In the genomic region with DNA sequence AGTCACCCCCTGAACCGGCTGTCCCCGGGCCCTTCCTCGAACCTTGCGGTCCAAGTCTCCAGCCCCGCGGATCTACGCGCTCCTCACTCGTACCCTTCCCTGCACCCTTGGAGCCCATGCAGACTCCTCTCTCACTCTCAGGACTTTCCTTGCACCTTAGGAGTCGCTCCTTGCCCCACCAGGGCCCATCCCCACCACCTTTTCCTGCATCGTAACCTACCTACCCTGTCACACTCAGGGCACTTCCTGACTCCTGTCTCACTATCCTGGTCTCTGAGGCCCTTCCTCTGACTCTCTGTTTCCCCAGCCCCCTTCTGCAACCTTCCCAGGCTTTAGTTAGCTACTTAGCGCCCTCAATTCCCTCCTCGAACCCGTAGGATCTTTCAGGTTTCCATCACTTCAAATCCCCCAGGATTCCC, we compare ENCODE assay signal across 9 mouse cellular contexts. TPM values are rescaled to one million over a fixed set of nuclear protein-coding genes. Genes with fewer than 3 reads are reported as not detected.
A peak's percentile ranks its signal among the peaks of the same experiment; 100 is the strongest.
DNase-seq lines count a peak whose midpoint lies in the region; ATAC-seq and TF ChIP-seq lines count a peak whose summit lies in the region.
"Had no signal": no experiment of that assay in that cellular context is flagged by ENCODE, and none has a peak within 500 bp of the region (broad histone marks: within the 10 kb centered on the region; RNA-seq: fewer than 3 reads in every experiment).

No protein-coding gene starts in this region.

- H3K4me1 ChIP-seq in kidney, adult 2 months (ENCODE audit: control insufficient read depth, insufficient read depth, low read length) = peaks cover 8% of the 10 kb centered on the region; the same call in 1 of the 2 replicates
- H3K4me1 ChIP-seq in bone marrow, adult 2 months (ENCODE audit: control insufficient read depth, insufficient read depth, low read length) = peaks cover 2% of the 10 kb centered on the region; the same call in 1 of the 2 replicates
- peaks cover 39% of the 10 kb centered on the region for H3K4me1 ChIP-seq in hindbrain, embryonic 10.5 days (replicated peaks)
- peaks cover 39% of the 10 kb centered on the region for H3K4me1 ChIP-seq in midbrain, embryonic 12.5 days

- H3K36me3 ChIP-seq in kidney, adult 2 months (ENCODE audit: control insufficient read depth, insufficient read depth, low read length) = no peaks in the 10 kb centered on the region; the same call in 1 of the 2 replicates
- H3K36me3 ChIP-seq in hindbrain, embryonic 10.5 days = peaks cover 34% of the 10 kb centered on the region
- H3K36me3 ChIP-seq in midbrain, embryonic 12.5 days = peaks cover 19% of the 10 kb centered on the region

- TF ChIP-seq POLR2A in kidney, adult 2 months (IDR thresholded peaks at IDR 0.05; ENCODE audit: low read depth, low read length) = no peak
- TF ChIP-seq POLR2A in bone marrow, adult 2 months (IDR thresholded peaks at IDR 0.05; ENCODE audit: borderline replicate concordance, control insufficient read depth, low read depth, low read length) = no peak

- no peaks in the 10 kb centered on the region for H3K9me3 ChIP-seq in hindbrain, embryonic 10.5 days
- H3K9me3 ChIP-seq in midbrain, embryonic 12.5 days = no peaks in the 10 kb centered on the region

- no peak for TF ChIP-seq CTCF in kidney, adult 2 months (conservative IDR thresholded peaks at IDR 0.05; ENCODE audit: insufficient read depth, insufficient read length, low read depth, low read length)
- no peak for TF ChIP-seq CTCF in bone marrow, adult 2 months (IDR thresholded peaks at IDR 0.05; ENCODE audit: control insufficient read depth, insufficient read depth, low read length)

- no peak for DNase-seq in kidney, adult 2 months
- no peak for DNase-seq in kidney, postnatal 25 days
- DNase-seq in hindbrain, embryonic 10.5 days (ENCODE audit: low spot score) = no peak
- DNase-seq in left cerebral cortex, postnatal 25 days (ENCODE audit: low spot score in 2 of 2) = no peak
- no peak for DNase-seq in yolk sac, embryonic 10.5 days (ENCODE audit: low spot score)
- no peak for DNase-seq in kidney, adult 11 months

- peak overlapping the region; percentile 90 for H3K4me3 ChIP-seq in kidney, adult 2 months (ENCODE audit: insufficient read depth, low read depth, low read length)
- H3K4me3 ChIP-seq in bone marrow, adult 2 months (replicated peaks; ENCODE audit: control insufficient read depth, low read depth, low read length) = peak overlapping the region; percentile 79
- peak overlapping the region; percentile 79 for H3K4me3 ChIP-seq in hindbrain, embryonic 10.5 days
- H3K4me3 ChIP-seq in midbrain, embryonic 12.5 days = peak overlapping the region; percentile 77

- under 1% methylated on average over 14 of the region's 14 CpGs for WGBS in kidney, adult 2 months
- WGBS in bone marrow, adult 2 months = 0% methylated on average over 14 of the region's 14 CpGs
- WGBS in hindbrain, embryonic 10.5 days = under 1% methylated on average over 14 of the region's 14 CpGs
- WGBS in midbrain, embryonic 12.5 days = under 1% methylated on average over 14 of the region's 14 CpGs

- H3K9ac ChIP-seq in midbrain, embryonic 12.5 days (replicated peaks) = peak overlapping the region; percentile 89

- H3K4me2 ChIP-seq in midbrain, embryonic 12.5 days (replicated peaks) = peak overlapping the region; percentile 93

- H3K27me3 ChIP-seq in kidney, adult 2 months (replicated peaks; ENCODE audit: control insufficient read depth, insufficient read depth, low read length) = no peaks in the 10 kb centered on the region
- no peaks in the 10 kb centered on the region for H3K27me3 ChIP-seq in hindbrain, embryonic 10.5 days (ENCODE audit: insufficient read depth, poor library complexity, severe bottlenecking)
- peaks cover 3% of the 10 kb centered on the region; the same call in 1 of the 2 replicates for H3K27me3 ChIP-seq in midbrain, embryonic 12.5 days

- intact Hi-C loops in left cerebral cortex, postnatal 25 days (cut with DNase I) = no loop called here

- peak; percentile 38 for ATAC-seq in midbrain, embryonic 12.5 days (ENCODE audit: low FRiP score, low read depth)

- H3K27ac ChIP-seq in kidney, adult 2 months (ENCODE audit: insufficient read depth, low read depth, low read length) = peak overlapping the region; percentile 95
- H3K27ac ChIP-seq in bone marrow, adult 2 months (ENCODE audit: control insufficient read depth, insufficient read depth, low read depth, low read length, poor library complexity) = peak overlapping the region; percentile 65
- peak overlapping the region; percentile 97 for H3K27ac ChIP-seq in hindbrain, embryonic 10.5 days
- peak overlapping the region; percentile 93 for H3K27ac ChIP-seq in midbrain, embryonic 12.5 days (replicated peaks)

RNA-seq across cellular contexts. Expression of gene Kmt5c, which starts 0.4 kb away (rescaled TPM):
- polyA plus RNA-seq in kidney, adult 2 months (2012; rRNA removed) = 83.2 and 101 TPM in 2 replicates
- polyA plus RNA-seq in bone marrow, adult 2 months (2011; ENCODE audit: insufficient read depth, insufficient read length, low replicate concordance, missing spikeins) = 98.4 and 144 TPM in 2 replicates
- polyA plus RNA-seq in hindbrain, embryonic 10.5 days (2016; fragmentation: Nextera tagmentation; extraction: Ambion mirVana) = 94.8 and 106 TPM in 2 replicates
- polyA plus RNA-seq in midbrain, embryonic 12.5 days (2016; fragmentation: Nextera tagmentation; extraction: Ambion mirVana) = 89.3 and 91.6 TPM in 2 replicates
- 10 to 100 TPM; 25.0 to 30.4 TPM for total RNA-seq in left cerebral cortex, postnatal 25 days (2021)

RNA-seq across cellular contexts. Expression of gene Cox6b2, which starts 12.6 kb away (rescaled TPM):
- polyA plus RNA-seq in kidney, adult 2 months (2012; rRNA removed) = 62.7 and 84.5 TPM in 2 replicates
- polyA plus RNA-seq in bone marrow, adult 2 months (2011; ENCODE audit: insufficient read depth, insufficient read length, low replicate concordance, missing spikeins) = 169 and 179 TPM in 2 replicates
- 40.8 and 46.1 TPM in 2 replicates for polyA plus RNA-seq in hindbrain, embryonic 10.5 days (2016; fragmentation: Nextera tagmentation; extraction: Ambion mirVana)
- polyA plus RNA-seq in midbrain, embryonic 12.5 days (2016; fragmentation: Nextera tagmentation; extraction: Ambion mirVana) = 33.7 and 45.8 TPM in 2 replicates
- 1 to 10 TPM; 4.6 to 5.9 TPM for total RNA-seq in left cerebral cortex, postnatal 25 days (2021)

RNA-seq across cellular contexts. Expression of gene Tmem150b, which starts 15.3 kb away (rescaled TPM):
- polyA plus RNA-seq in kidney, adult 2 months (2012; rRNA removed) = 0.57 and 0.59 TPM in 2 replicates
- polyA plus RNA-seq in bone marrow, adult 2 months (2011; ENCODE audit: insufficient read depth, insufficient read length, low replicate concordance, missing spikeins) = 5.1 and 7.2 TPM in 2 replicates
- polyA plus RNA-seq in hindbrain, embryonic 10.5 days (2016; fragmentation: Nextera tagmentation; extraction: Ambion mirVana) = 0.14 and 0.17 TPM in 2 replicates
- polyA plus RNA-seq in midbrain, embryonic 12.5 days (2016; fragmentation: Nextera tagmentation; extraction: Ambion mirVana) = 0.18 and 0.20 TPM in 2 replicates
- not detected for total RNA-seq in left cerebral cortex, postnatal 25 days (2021)
- polyA plus RNA-seq: activated CD4-positive, CD25-positive, alpha-beta regulatory T cell, adult 4 months had no signal

RNA-seq across cellular contexts. Expression of gene Fam71e2, which starts 30.8 kb away (rescaled TPM):
- 0.08 and 0.09 TPM in 2 replicates for polyA plus RNA-seq in kidney, adult 2 months (2012; rRNA removed)
- polyA plus RNA-seq in bone marrow, adult 2 months (2011; ENCODE audit: insufficient read depth, insufficient read length, low replicate concordance, missing spikeins) = not detected in 2 replicates
- not detected in 2 replicates for polyA plus RNA-seq in hindbrain, embryonic 10.5 days (2016; fragmentation: Nextera tagmentation; extraction: Ambion mirVana)
- not detected in 2 replicates for polyA plus RNA-seq in midbrain, embryonic 12.5 days (2016; fragmentation: Nextera tagmentation; extraction: Ambion mirVana)
- total RNA-seq in left cerebral cortex, postnatal 25 days (2021) = not detected
- polyA plus RNA-seq: activated CD4-positive, CD25-positive, alpha-beta regulatory T cell, adult 4 months had no signal

RNA-seq across cellular contexts. Expression of gene Il11, which starts 42.3 kb away (rescaled TPM):
- 0.13 and 0.24 TPM in 2 replicates for polyA plus RNA-seq in kidney, adult 2 months (2012; rRNA removed)
- polyA plus RNA-seq in bone marrow, adult 2 months (2011; ENCODE audit: insufficient read depth, insufficient read length, low replicate concordance, missing spikeins) = not detected in 2 replicates
- 0.44 and 0.96 TPM in 2 replicates for polyA plus RNA-seq in hindbrain, embryonic 10.5 days (2016; fragmentation: Nextera tagmentation; extraction: Ambion mirVana)
- 0.36 and 0.38 TPM in 2 replicates for polyA plus RNA-seq in midbrain, embryonic 12.5 days (2016; fragmentation: Nextera tagmentation; extraction: Ambion mirVana)
- under 1 TPM; 0.69 to 0.83 TPM for total RNA-seq in left cerebral cortex, postnatal 25 days (2021)
- polyA plus RNA-seq: activated CD4-positive, CD25-positive, alpha-beta regulatory T cell, adult 4 months had no signal
